Mouse (Mus musculus) liver, postnatal 0 days (tissue): Measurements from ENCODE around the gene Col23a1.

ENCODE experiments used
- CTCF ChIP-seq: sonication (generic); IDR thresholded peaks from 2 replicates; pipeline ENCODE4 v1.5.1; 2016; ENCODE audit warnings: antibody characterized with exemption, low read depth
- EP300 ChIP-seq: IDR thresholded peaks from 2 replicates; pipeline ENCODE4 v1.6.1; 2016; ENCODE audit warnings: antibody characterized with exemption, low read depth, mild to moderate bottlenecking

GRCm38 (mm10) chr11:51552091-51552490 lies 262.4 kb downstream of the Col23a1 start:
- TF ChIP-seq EP300 (no peak), CTCF (no peak)
